Mouse (Mus musculus): ENCODE data around the gene Cnn1. TPM values are rescaled to one million over a fixed set of nuclear protein-coding genes. Genes with fewer than 3 reads are reported as not detected.

The Cnn1 gene
- polyA plus RNA-seq, 1 experiment from 2014 or later: 0.76 TPM

DNA sequence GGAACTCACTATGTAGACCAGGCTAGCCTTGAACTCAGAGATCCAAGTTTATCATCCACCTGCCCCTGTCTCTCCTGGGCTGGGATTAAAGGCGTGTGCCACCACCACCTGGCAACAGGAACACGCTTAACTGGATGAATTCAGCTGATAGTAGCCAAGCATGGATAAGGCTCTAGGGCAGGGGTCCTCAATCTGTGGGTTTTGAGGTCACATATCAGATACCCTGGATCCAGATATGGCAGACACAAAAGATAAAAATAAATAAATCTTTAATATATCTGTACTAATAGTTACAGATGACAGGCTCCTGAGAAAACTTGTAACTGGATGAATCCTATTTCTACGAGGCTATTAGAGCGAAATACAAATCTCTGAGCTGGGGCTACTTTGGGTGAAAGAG, 16.6 kb downstream of the Cnn1 start:
- Histone ChIP-seq H3K9ac (peak overlapping the region; percentile 90), H3K4me3 (peak overlapping the region; percentile 67), H3K36me3 (peaks cover 33% of the 10 kb centered on the region), H3K27ac (no peak overlapping the region), H3K9me3 (no peaks in the 10 kb centered on the region), H3K4me2 (peak overlapping the region; percentile 84), H3K27me3 (peaks cover 4% of the 10 kb centered on the region; the same call in 1 of the 2 replicates), H3K4me1 (peaks cover 14% of the 10 kb centered on the region)
- no peak for ATAC-seq (ENCODE audit: insufficient number of reproducible peaks, insufficient read depth, low FRiP score, low TSS enrichment, low read depth)
- 87% methylated on average over 4 of the region's 4 CpGs for WGBS

DNA sequence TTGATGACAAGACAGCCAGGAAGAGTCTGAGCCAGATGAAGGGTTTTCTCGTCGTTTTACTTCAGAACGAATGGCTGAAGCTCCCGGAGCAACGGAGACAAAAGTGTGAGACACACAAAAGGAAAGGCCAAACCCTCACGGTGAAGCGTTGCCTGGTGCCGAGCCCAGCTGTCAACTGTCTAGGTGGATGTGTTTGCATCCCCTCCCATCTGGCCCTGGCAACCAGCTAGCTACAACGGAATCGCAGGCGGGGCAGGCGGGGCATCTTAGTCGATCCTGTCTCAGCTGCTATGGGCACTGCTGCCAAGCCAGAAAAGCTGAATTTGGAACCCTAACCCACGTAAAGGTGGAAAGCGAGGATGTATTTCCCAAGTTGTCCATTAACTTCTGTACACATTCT, 17.1 kb downstream of the Cnn1 start:
- Histone ChIP-seq H3K27ac (peak overlapping the region; percentile 85; the same call in 1 of the 2 replicates), H3K4me2 (peak overlapping the region; percentile 84), H3K4me1 (peaks cover 14% of the 10 kb centered on the region), H3K4me3 (peak overlapping the region; percentile 67), H3K36me3 (peaks cover 28% of the 10 kb centered on the region), H3K27me3 (peaks cover 4% of the 10 kb centered on the region; the same call in 1 of the 2 replicates), H3K9ac (peak overlapping the region; percentile 90), H3K9me3 (no peaks in the 10 kb centered on the region)
- no peak for ATAC-seq (ENCODE audit: insufficient number of reproducible peaks, insufficient read depth, low FRiP score, low TSS enrichment, low read depth)
- WGBS: 39% methylated on average over 15 of the region's 15 CpGs

DNA sequence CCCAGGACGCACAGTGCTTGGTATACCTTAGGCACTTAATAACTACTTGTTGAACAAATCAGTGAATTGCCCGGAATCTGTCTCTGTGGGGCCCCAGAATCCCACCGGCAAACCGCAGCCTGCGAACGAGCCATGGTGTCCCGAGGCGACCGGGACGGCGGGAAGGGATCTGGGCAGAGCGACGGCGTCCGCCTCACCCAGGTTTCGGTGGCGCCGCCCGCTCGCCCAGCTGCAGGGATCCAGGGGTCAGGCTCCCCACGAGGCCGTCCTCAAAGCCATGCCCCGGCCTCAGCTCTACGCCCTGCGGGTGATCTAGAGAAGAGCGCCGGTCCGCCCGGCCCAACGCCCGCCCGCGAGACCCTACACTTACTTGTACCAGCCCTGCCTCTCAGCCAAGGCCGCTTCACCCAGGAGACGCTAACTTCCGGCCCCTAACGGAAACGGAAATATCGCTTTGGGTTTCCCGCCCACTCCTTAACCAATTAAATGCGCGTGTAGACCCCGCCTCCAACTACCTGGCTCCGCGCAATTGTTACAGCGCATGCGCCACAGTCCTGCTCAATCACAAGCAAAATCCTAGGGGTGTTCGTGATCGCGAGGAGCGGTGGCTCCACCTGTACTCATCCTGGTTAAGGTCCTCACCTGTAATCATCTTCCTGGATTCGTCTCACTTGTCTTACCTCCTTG, 17.9 kb downstream of the Cnn1 start, which contains the start of gene Elof1:
Gene Elof1 (minus strand): TSS at position 433 of the 687 bp plus-strand sequence.
- Histone ChIP-seq H3K9ac (peak within 1 kb of the TSS; percentile 90), H3K4me1 (peaks cover 14% of the 10 kb centered on the region), H3K27ac (peak within 1 kb of the TSS; percentile 85), H3K4me3 (peak within 1 kb of the TSS; percentile 67), H3K9me3 (no peaks in the 10 kb centered on the region), H3K36me3 (peaks cover 20% of the 10 kb centered on the region), H3K4me2 (peak within 1 kb of the TSS; percentile 84), H3K27me3 (peaks cover 4% of the 10 kb centered on the region; the same call in 1 of the 2 replicates)
- peak; percentile 92 for ATAC-seq (ENCODE audit: insufficient number of reproducible peaks, insufficient read depth, low FRiP score, low TSS enrichment, low read depth)
- under 1% methylated on average over 52 of the region's 52 CpGs for WGBS

DNA sequence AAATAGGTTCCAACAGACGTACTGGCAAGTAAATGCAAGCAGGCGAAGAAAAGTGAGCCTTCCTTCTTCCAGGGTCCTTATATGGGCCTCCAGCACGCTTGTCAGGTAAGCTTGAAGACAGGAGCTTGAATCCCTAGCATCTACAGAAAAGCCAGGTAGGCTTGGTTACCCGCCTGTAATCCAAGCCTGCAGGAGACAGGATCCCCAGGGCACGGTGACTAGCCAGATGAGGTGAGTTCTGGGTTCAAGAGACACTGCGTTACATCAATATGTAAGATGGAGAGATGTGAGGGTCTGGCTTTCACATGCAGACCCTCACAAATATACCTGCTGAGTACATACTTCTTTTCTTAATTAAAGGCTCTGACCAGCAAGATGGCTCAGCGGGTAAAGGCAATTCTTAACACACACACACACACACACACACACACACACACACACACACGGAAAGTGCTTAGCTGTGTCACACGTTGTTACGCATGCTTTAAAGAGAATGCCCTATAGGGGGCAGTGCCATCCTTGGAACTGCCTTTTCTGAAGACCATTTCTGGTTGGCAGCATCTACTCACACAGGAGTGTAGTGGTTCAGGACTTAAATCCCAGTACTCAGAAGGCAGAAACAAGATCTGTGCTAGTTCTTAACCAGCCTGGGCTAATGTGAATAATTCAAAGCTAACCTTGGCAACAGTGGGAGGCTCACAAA, 18.9 kb downstream of the Cnn1 start:
- Histone ChIP-seq H3K9ac (peak overlapping the region; percentile 90), H3K4me3 (peak overlapping the region; percentile 67), H3K27me3 (peaks cover 4% of the 10 kb centered on the region; the same call in 1 of the 2 replicates), H3K4me2 (peak overlapping the region; percentile 84), H3K4me1 (peaks cover 14% of the 10 kb centered on the region), H3K36me3 (peaks cover 10% of the 10 kb centered on the region), H3K27ac (no peak overlapping the region), H3K9me3 (no peaks in the 10 kb centered on the region)
- 44% methylated on average over 10 of the region's 10 CpGs for WGBS
- ATAC-seq (ENCODE audit: insufficient number of reproducible peaks, insufficient read depth, low FRiP score, low TSS enrichment, low read depth): no peak

DNA sequence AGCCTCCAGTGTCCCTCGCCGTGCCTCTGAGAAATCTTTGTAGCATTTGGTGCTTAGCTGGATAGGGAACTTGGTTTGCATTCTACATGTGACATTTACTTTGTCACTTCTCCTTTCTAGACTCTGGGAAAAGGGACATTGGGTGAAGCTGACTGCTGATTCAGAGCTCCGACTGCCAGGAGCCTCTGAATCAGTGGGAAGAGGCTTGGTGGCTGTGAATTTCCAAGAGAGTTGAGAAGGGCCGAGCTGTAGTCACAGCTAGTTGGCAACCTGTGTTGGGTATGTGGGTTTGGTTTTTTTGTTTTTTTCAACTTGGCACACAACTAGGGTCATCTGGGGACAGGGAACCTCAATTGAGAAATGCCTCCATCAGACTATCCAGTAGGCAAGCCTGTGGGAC, 20.5 kb downstream of the Cnn1 start:
- no peak overlapping the region for H3K4me2 ChIP-seq
- WGBS: 88% methylated on average over 4 of the region's 4 CpGs
- ATAC-seq (ENCODE audit: insufficient number of reproducible peaks, insufficient read depth, low FRiP score, low TSS enrichment, low read depth): no peak
- no peak overlapping the region for H3K4me3 ChIP-seq
- no peak overlapping the region for H3K27ac ChIP-seq
- H3K36me3 ChIP-seq: no peaks in the 10 kb centered on the region
- H3K9me3 ChIP-seq: no peaks in the 10 kb centered on the region
- peaks cover 4% of the 10 kb centered on the region; the same call in 1 of the 2 replicates for H3K27me3 ChIP-seq
- no peak overlapping the region for H3K9ac ChIP-seq
- H3K4me1 ChIP-seq: peaks cover 14% of the 10 kb centered on the region

DNA sequence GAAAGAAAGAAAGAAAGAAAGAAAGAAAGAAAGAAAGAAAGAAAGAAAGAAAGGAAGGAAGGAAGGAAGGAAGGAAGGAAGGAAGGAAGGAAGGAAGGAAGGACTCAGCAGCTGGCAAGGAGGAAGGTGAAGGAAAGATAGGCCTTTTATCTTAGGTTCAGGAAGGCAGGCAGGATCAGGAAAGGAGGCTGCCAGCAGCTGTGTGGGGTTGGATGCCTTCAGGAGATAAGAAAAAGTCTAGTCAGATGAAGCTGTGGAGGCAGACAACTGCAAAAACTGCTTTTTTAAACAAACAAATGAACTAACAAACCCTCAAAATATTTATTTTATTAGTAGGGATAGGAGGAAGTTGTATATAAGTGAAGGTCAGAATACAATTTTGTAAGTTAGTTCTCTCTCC, 22.5 kb downstream of the Cnn1 start:
- Histone ChIP-seq H3K27ac (no peak overlapping the region), H3K9ac (no peak overlapping the region), H3K27me3 (peaks cover 4% of the 10 kb centered on the region; the same call in 1 of the 2 replicates), H3K4me1 (peaks cover 5% of the 10 kb centered on the region), H3K4me3 (no peak overlapping the region), H3K36me3 (no peaks in the 10 kb centered on the region), H3K9me3 (no peaks in the 10 kb centered on the region), H3K4me2 (no peak overlapping the region)
- no peak for ATAC-seq (ENCODE audit: insufficient number of reproducible peaks, insufficient read depth, low FRiP score, low TSS enrichment, low read depth)

DNA sequence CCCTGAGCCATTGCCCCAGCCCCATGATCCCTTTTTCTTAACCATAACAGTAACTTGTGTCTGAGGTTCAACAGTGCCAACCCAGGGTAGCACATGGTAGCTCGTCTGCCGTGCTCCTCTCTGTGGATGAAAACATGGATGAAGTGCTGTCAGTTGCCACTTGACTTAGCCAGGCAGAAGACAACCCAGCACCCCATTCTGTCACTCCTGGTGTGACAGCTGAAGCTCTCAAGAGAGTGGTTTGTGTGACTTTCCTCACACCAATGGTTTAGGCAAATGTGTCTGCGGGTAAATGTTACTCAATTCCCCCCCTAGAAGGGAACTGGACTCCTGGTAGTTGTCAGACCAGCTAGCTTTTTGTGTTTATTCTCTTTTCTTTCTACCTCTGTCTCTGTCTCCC, 23.0 kb downstream of the Cnn1 start:
- no peak for ATAC-seq (ENCODE audit: insufficient number of reproducible peaks, insufficient read depth, low FRiP score, low TSS enrichment, low read depth)

DNA sequence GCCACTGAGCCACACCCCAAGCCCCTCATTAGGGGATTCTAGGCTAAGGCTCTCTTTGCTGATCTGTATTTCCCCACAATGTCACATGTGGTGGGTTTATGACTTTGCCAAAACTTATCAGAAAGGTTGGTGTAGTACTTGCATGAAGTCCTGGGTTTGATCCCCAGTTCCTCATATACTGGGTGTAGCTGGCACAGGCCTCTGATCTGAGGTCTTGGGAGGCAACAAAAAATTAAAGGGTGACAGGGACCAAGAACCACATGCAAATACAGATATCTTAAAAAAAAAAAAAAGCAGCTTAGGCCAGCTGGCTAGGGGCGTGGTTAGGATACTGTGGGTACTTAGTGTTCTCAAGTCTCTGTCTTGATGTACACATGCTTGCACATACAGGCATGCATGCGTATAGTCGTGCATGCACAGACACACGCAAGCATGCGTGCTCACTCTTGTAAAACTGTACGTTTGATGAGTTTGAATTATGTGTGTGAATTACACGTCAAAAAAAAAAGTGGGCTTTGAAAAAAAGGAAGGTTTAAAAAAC, 24.1 kb downstream of the Cnn1 start:
- Histone ChIP-seq H3K9ac (no peak overlapping the region), H3K27me3 (peaks cover 4% of the 10 kb centered on the region; the same call in 1 of the 2 replicates), H3K4me3 (no peak overlapping the region), H3K36me3 (no peaks in the 10 kb centered on the region), H3K4me1 (no peaks in the 10 kb centered on the region), H3K27ac (no peak overlapping the region), H3K9me3 (no peaks in the 10 kb centered on the region), H3K4me2 (no peak overlapping the region)
- ATAC-seq (ENCODE audit: insufficient number of reproducible peaks, insufficient read depth, low FRiP score, low TSS enrichment, low read depth): no peak
- 87% methylated on average over 7 of the region's 7 CpGs for WGBS

More for the DNA sequence above, 23.0 kb downstream of the Cnn1 start:
- Histone ChIP-seq H3K4me2 (no peak overlapping the region), H3K4me1 (peaks cover 5% of the 10 kb centered on the region), H3K27ac (no peak overlapping the region), H3K4me3 (no peak overlapping the region), H3K9me3 (no peaks in the 10 kb centered on the region), H3K27me3 (peaks cover 4% of the 10 kb centered on the region; the same call in 1 of the 2 replicates), H3K9ac (no peak overlapping the region), H3K36me3 (no peaks in the 10 kb centered on the region)
- 83% methylated on average over 3 of the region's 3 CpGs for WGBS

DNA sequence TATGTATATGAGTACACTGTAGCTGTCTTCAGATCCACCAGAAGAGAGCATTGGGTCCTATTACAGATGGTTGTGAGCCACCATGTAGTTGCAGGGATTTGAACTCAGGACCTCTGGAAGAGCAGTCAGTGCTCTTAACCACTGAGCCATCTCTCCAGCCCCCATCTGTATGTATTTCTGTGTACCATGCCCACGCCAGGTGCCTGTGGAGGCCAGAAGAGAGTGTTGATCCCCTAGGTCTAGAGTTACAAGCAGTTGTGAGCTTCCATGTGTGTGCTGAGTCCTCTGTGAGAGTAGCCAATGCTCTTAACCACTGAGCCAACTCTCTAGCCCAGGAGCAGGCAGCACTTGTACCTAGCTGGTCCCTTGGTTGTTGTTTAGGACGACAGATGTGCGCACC, 25.2 kb downstream of the Cnn1 start:
- no peak overlapping the region for H3K4me2 ChIP-seq
- no peak overlapping the region for H3K9ac ChIP-seq
- no peak overlapping the region for H3K27ac ChIP-seq
- no peak for ATAC-seq (ENCODE audit: insufficient number of reproducible peaks, insufficient read depth, low FRiP score, low TSS enrichment, low read depth)
- peaks cover 5% of the 10 kb centered on the region for H3K27me3 ChIP-seq
- 73% methylated on average over 3 of the region's 3 CpGs for WGBS
- H3K9me3 ChIP-seq: no peaks in the 10 kb centered on the region
- no peak overlapping the region for H3K4me3 ChIP-seq
- H3K36me3 ChIP-seq: no peaks in the 10 kb centered on the region
- no peaks in the 10 kb centered on the region for H3K4me1 ChIP-seq

DNA sequence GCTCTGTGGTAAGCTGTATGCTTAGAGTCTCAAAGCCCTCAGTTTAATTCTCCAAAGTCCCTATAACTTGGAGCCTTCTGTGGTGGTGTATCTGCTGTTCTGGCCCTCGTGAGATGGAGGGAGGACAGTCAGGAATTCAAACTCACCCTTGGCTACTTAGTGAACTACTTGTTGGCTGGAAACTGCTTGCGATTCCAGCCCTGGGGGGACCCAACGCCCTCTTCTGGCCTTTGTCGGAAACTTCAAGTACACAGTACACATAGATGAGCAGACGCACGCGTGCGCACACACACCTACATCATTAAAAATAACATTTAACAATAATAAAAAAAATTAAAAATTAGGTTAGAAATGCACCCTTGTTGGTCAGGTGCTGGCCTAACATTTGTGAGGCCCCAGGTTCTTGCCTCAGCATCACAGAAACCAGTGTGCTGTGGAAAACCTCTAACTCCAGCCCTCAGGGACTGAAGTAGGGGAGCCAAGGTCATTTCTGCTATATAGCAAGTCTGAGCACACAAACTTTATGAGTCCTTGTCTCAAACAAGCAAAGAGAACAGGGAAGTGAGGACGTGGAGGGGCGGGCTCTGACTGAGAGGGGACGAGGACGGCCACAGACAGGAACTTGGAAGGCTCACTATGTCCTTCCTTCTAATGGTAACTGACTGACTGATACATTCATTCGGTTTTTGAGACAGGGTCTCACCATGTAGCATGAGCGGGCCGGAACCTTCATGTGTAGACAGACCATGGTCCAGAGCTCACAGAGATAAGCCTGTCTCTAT, 26.4 kb downstream of the Cnn1 start:
- Histone ChIP-seq H3K4me1 (no peaks in the 10 kb centered on the region), H3K9ac (no peak overlapping the region), H3K4me3 (no peak overlapping the region), H3K9me3 (no peaks in the 10 kb centered on the region), H3K4me2 (no peak overlapping the region), H3K27ac (no peak overlapping the region), H3K27me3 (peaks cover 11% of the 10 kb centered on the region), H3K36me3 (no peaks in the 10 kb centered on the region)
- 87% methylated on average over 15 of the region's 15 CpGs for WGBS
- no peak for ATAC-seq (ENCODE audit: insufficient number of reproducible peaks, insufficient read depth, low FRiP score, low TSS enrichment, low read depth)

Data from embryonic facial prominence, embryonic 13.5 days (tissue).